Mouse (Mus musculus) midbrain, embryonic 11.5 days (tissue): ENCODE data around the gene Cnih2. TPM values are rescaled to one million over a fixed set of nuclear protein-coding genes. Genes with fewer than 3 reads are reported as not detected.
A peak's percentile ranks its signal among the peaks of the same experiment; 100 is the strongest.

Experiments used
- ATAC-seq: fragments of 200-750 bp; cut with Nextera tagmentation; 2 replicates; pipeline ENCODE4 v1.8.0; 2017; ENCODE audit warnings: moderate TSS enrichment, moderate library complexity; ENCODE audit not compliant: low FRiP score
- DNase-seq: peaks from one replicate; pipeline ENCODE4 v3.0.0; 2015; ENCODE audit warnings: low spot score; ENCODE audit errors: missing footprints
- H3K27ac ChIP-seq: fragments of 300-500 bp; sonication (generic); 2 replicates; pipeline ENCODE4 v1.5.1; 2014; ENCODE audit warnings: low read depth, low read length
- H3K27me3 ChIP-seq: fragments of 300-500 bp; sonication (generic); 2 replicates; pipeline ENCODE4 v1.6.1; 2014; ENCODE audit warnings: mild to moderate bottlenecking, low read length, moderate library complexity, mixed read lengths; ENCODE audit not compliant: control insufficient read depth, insufficient read depth
- H3K36me3 ChIP-seq: fragments of 300-500 bp; sonication (generic); 2 replicates; pipeline ENCODE4 v1.6.1; 2014; ENCODE audit warnings: mild to moderate bottlenecking, low read length, moderate library complexity, mixed read lengths; ENCODE audit not compliant: control insufficient read depth, insufficient read depth
- H3K4me1 ChIP-seq: fragments of 300-500 bp; sonication (generic); 2 replicates; pipeline ENCODE4 v1.6.1; 2014; ENCODE audit warnings: low read length; ENCODE audit not compliant: control insufficient read depth, insufficient read depth
- H3K4me2 ChIP-seq: fragments of 300-500 bp; sonication (generic); 2 replicates; pipeline ENCODE4 v1.6.1; 2014; ENCODE audit warnings: mild to moderate bottlenecking, moderate library complexity
- H3K4me3 ChIP-seq: fragments of 300-500 bp; sonication (generic); 2 replicates; pipeline ENCODE4 v1.5.1; 2014; ENCODE audit warnings: low read depth, low read length
- H3K9ac ChIP-seq: fragments of 300-500 bp; sonication (generic); 2 replicates; pipeline ENCODE4 v1.6.1; 2014; ENCODE audit warnings: low read length
- H3K9me3 ChIP-seq: fragments of 300-500 bp; sonication (generic); 2 replicates; pipeline ENCODE4 v1.6.1; 2016; ENCODE audit warnings: low read length; ENCODE audit not compliant: control insufficient read depth
- WGBS: fragments of 180-500 bp; shearing (Covaris S2); extraction: QIAGEN DNeasy Blood & Tissue Kit; methylation state at CpG from one replicate; pipeline ENCODE4 v1.1.7; 2014; 5-methylcytosine and 5-hydroxymethylcytosine counted together
- polyA plus RNA-seq: library from polyadenylated mRNA; unstranded; fragments of >200 nt; fragmentation: Nextera tagmentation; extraction: Ambion mirVana; gene quantifications from 2 replicates; pipeline ENCODE4 v1.2.1, GENCODE M21; 2014

Cnih2 gene
- polyA plus RNA-seq, 1 experiment from 2014 or later, result 115 TPM

DNA sequence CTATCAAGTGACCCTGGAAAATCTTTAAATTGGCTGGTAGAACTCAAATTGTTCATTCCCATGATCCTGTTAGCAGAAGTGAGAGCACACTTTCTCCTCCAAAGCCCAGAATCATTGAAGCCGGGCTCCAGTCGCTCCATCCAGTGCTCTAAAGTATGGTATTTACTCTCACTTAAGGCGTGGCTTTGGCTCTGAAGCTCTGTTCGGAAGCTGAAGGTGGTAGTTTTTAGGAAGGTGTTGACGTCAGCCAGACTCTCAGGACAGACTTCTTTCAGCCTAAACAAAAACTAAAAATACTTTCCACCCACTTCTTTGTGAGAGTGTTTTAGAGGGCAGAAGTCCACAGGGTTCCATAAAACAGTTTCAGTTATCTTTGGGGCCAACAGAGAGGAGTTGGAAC, 24.8 kb downstream of the Cnih2 start:
- Histone ChIP-seq H3K27me3 (peaks cover 23% of the 10 kb centered on the region), H3K4me3 (no peak overlapping the region)
- WGBS, result 48% methylated on average over 5 of the region's 5 CpGs

DNA sequence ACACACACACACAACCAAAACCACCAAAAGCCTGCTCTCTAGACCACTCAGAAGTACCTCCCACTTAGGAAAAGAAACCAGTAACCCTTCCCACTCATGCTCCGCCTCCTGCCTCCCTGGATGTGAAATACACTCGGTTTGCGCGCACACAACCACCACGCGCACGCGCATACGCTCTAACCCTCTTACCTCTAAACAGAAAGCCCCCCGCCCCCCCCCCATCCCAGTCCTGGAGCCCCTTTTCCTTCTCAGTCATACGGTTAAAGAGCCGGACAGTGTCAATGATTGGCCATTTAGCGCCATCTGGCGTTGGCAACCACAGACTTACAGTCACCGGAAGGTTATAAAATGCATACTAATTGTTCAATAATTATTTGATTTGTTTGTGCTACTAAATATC, 25.3 kb downstream of the Cnih2 start:
- no peak overlapping the region for H3K4me3 ChIP-seq

More for the DNA sequence above, 24.8 kb downstream of the Cnih2 start:
- no peak overlapping the region for H3K27ac ChIP-seq
- DNase-seq, result peak; percentile 84
- no peak for ATAC-seq
- H3K4me2 ChIP-seq, result no peak overlapping the region
- H3K9me3 ChIP-seq, result no peaks in the 10 kb centered on the region
- H3K9ac ChIP-seq, result no peak overlapping the region
- no peaks in the 10 kb centered on the region for H3K36me3 ChIP-seq
- peaks cover 14% of the 10 kb centered on the region for H3K4me1 ChIP-seq

DNA sequence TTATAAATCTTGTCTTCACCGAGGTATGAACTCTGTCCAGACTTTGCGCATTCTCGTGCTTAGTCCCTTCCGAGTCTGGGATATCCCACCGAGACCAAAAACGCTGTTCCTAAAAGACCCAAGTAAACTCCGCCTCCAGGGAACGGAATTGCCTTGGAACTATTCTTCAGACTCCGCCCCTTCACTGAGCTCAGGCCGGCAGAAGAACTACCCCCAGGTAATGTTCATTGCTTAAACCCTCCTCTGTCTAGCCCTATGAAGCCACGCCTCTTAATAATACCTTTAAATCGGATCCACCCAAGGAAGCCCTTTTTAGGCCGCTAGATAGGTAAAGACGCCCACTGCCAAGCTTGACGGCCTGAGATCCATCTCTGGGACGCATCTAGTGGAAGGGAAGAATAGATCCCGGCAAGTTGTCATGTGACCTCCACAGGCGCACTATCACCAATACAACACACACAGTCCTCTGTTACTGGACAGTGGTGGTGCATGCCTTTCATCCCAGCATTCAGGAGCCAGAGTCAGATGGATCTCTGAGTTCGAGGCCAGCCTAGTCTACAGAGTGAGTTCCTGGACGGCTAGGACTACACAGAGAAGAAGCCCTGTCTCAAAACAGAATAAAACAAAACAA, 25.8 kb downstream of the Cnih2 start:
- Histone ChIP-seq H3K4me2 (peak overlapping the region; percentile 60), H3K4me1 (peaks cover 24% of the 10 kb centered on the region), H3K9ac (peak overlapping the region; percentile 56; the same call in 1 of the 2 replicates), H3K36me3 (no peaks in the 10 kb centered on the region), H3K27ac (no peak overlapping the region), H3K4me3 (peak overlapping the region; percentile 34), H3K27me3 (peaks cover 34% of the 10 kb centered on the region), H3K9me3 (no peaks in the 10 kb centered on the region)
- ATAC-seq (peak; percentile 17; the same call in 1 of the 2 replicates), DNase-seq (no peak)
- 3% methylated on average over 20 of the region's 20 CpGs for WGBS

More for the DNA sequence above, 25.3 kb downstream of the Cnih2 start:
- WGBS, result 2% methylated on average over 14 of the region's 15 CpGs
- Histone ChIP-seq H3K36me3 (no peaks in the 10 kb centered on the region), H3K4me1 (peaks cover 19% of the 10 kb centered on the region), H3K27ac (no peak overlapping the region), H3K9me3 (no peaks in the 10 kb centered on the region), H3K9ac (no peak overlapping the region), H3K27me3 (peaks cover 28% of the 10 kb centered on the region), H3K4me2 (peak overlapping the region; percentile 60; the same call in 1 of the 2 replicates)
- ATAC-seq, result no peak
- DNase-seq, result peak; percentile 98

DNA sequence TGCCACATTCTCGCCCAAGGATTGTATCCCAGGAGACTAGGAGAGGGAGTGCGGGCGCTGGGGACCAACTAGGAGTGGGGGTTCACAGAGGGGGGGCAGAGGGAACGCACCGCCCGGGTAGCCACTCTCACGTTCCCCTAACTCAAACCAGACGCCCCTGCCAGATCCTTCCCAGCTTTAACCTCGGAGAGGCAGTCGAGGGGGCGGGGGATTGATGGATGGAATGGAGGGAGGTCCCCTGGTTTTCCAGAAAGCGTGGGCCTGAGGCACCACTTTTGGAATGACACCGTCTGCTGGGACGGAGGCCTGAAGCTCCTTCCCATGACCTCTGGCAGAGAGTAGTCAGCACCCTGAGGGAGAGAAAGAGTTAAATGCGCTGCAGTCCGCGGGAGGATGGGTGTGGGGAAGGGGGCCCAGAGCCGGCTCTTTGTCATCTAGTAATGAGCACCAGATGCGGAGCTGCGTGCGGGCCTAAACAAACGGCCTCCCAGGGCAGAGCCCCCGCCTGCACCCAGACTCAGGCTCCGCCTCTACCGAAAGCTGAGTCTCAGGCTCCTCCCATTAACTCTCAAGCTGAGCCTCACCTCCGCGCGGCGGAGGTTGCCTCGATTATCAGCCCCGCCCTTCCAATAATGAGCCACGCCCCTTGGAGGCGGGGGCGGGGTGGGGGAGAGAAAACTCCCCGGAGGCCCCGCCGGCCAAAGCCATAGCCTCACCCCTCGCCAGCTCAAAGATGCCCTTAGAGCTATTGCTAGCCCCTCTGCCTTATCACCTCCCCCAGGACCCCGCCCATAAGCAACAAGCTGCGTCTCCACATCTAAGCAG, 26.6 kb downstream of the Cnih2 start:
- WGBS, result under 1% methylated on average over 39 of the region's 40 CpGs
- Histone ChIP-seq H3K4me3 (peak overlapping the region; percentile 34), H3K27me3 (peaks cover 39% of the 10 kb centered on the region), H3K36me3 (no peaks in the 10 kb centered on the region), H3K9ac (peak overlapping the region; percentile 56), H3K4me2 (peak overlapping the region; percentile 60), H3K4me1 (peaks cover 24% of the 10 kb centered on the region), H3K27ac (peak overlapping the region; percentile 63), H3K9me3 (no peaks in the 10 kb centered on the region)
- DNase-seq, result peak; percentile 96
- ATAC-seq, result peak; percentile 87

DNA sequence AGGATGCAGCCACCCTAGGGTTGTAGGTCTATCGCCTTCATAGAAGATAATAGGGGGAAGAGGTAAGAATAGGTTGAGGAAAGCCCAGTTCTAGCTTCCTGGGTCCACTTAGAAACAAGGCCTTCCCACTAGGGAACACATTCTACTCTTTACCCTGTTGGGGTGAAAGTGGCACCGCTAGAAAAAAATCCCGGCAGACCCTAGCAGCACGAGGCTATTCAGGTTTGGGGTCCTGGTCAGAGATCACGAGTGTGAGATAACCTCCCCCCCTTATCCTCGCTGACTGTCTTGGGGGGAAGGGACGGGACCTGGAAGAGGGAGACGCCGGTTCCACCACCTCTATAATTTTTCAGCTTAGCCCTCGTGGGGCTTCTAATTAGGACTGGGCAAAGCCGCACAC, 27.2 kb downstream of the Cnih2 start:
- peaks cover 24% of the 10 kb centered on the region for H3K4me1 ChIP-seq
- H3K4me2 ChIP-seq, result peak overlapping the region; percentile 60
- peak overlapping the region; percentile 63 for H3K27ac ChIP-seq
- ATAC-seq (no peak), DNase-seq (peak; percentile 88)
- no peaks in the 10 kb centered on the region for H3K9me3 ChIP-seq
- H3K27me3 ChIP-seq, result peaks cover 39% of the 10 kb centered on the region
- WGBS, result 9% methylated on average over 11 of the region's 11 CpGs
- H3K9ac ChIP-seq, result peak overlapping the region; percentile 56
- H3K4me3 ChIP-seq, result peak overlapping the region; percentile 34
- no peaks in the 10 kb centered on the region for H3K36me3 ChIP-seq

DNA sequence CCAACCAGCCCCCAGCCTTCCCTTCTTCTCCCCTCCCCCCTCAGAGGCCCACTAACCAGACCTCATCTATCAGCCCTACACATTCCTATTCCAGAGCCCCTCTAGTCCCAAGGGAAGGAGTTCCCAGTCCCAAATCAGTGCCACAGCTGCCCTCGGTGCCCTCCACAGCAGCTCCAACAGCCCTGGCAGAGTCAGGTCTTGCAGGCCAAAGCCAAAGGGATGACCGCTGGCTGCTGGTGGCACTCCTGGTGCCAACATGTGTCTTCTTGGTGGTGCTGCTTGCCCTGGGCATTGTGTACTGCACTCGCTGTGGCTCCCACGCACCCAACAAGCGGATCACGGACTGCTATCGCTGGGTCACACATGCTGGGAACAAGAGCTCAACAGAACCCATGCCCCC, 28.3 kb downstream of the Cnih2 start:
- Histone ChIP-seq H3K4me1 (peaks cover 24% of the 10 kb centered on the region), H3K27ac (no peak overlapping the region), H3K4me3 (no peak overlapping the region), H3K9ac (no peak overlapping the region), H3K4me2 (no peak overlapping the region), H3K27me3 (peaks cover 39% of the 10 kb centered on the region), H3K36me3 (no peaks in the 10 kb centered on the region), H3K9me3 (no peaks in the 10 kb centered on the region)
- 82% methylated on average over 7 of the region's 7 CpGs for WGBS
- ATAC-seq (no peak), DNase-seq (no peak)

DNA sequence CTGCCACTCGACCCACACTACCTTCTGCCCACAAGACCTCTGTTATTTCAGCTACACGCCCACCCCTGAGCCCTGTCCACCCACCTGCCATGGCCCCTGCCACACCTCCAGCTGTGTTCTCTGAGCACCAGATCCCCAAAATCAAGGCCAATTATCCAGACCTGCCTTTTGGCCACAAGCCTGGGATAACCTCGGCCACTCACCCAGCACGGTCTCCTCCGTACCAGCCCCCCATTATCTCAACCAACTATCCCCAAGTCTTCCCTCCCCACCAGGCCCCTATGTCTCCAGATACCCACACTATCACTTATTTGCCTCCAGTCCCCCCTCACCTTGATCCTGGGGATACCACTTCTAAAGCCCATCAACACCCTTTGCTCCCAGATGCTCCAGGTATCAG, 28.8 kb downstream of the Cnih2 start:
- H3K4me3 ChIP-seq, result no peak overlapping the region
- DNase-seq (no peak), ATAC-seq (no peak)
- no peak overlapping the region for H3K4me2 ChIP-seq
- no peak overlapping the region for H3K9ac ChIP-seq
- no peaks in the 10 kb centered on the region for H3K9me3 ChIP-seq
- no peaks in the 10 kb centered on the region for H3K36me3 ChIP-seq
- peaks cover 24% of the 10 kb centered on the region for H3K4me1 ChIP-seq
- 90% methylated on average over 5 of the region's 5 CpGs for WGBS
- H3K27me3 ChIP-seq, result peaks cover 39% of the 10 kb centered on the region
- no peak overlapping the region for H3K27ac ChIP-seq

DNA sequence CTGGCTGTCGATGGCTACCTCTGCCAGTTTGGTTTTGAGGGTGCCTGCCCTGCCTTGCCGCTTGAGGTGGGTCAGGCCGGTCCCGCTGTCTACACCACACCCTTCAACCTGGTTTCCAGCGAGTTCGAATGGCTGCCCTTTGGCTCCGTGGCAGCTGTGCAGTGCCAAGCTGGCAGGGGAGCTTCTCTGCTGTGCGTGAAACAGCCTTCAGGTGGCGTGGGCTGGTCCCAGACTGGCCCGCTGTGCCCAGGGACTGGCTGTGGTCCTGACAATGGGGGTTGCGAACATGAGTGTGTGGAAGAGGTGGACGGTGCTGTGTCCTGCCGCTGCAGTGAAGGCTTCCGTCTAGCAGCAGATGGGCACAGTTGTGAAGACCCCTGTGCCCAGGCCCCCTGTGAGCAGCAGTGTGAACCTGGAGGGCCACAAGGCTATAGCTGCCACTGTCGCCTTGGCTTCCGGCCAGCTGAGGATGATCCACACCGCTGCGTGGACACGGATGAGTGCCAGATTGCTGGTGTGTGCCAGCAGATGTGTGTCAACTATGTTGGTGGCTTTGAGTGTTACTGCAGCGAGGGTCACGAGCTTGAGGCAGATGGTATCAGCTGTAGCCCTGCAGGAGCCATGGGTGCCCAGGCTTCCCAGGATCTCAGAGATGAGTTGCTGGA, 29.6 kb downstream of the Cnih2 start:
- Histone ChIP-seq H3K36me3 (no peaks in the 10 kb centered on the region), H3K4me2 (peak overlapping the region; percentile 78), H3K4me3 (peak overlapping the region; percentile 33), H3K27ac (no peak overlapping the region), H3K4me1 (peaks cover 24% of the 10 kb centered on the region), H3K27me3 (peaks cover 39% of the 10 kb centered on the region), H3K9me3 (no peaks in the 10 kb centered on the region), H3K9ac (peak overlapping the region; percentile 56)
- ATAC-seq, result no peak
- WGBS, result 43% methylated on average over 21 of the region's 21 CpGs
- DNase-seq, result peak; percentile 90
